Mouse (Mus musculus): ENCODE measurements around the gene Arhgef28.

DNA sequence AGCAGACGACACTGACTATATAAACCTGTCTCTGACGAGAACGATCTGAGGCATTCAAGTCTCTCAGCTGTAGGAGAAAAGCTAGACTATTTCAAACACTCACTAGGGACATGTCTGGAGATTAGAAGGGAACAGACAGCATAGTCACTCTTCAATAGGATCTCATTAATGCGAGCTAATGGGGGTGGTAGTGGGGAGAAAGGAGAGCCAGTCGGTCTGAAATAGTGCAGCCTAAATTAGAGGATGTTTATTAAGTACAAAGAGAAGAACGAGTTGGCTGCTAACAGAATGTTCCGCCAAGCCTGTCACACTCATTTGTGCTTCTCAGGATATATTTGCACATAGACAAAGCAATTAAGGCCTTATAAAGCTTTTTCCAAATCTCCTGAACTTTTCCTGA is 49.6 kb downstream of the Arhgef28 start:
- no peak for TF ChIP-seq POLR2A (IDR thresholded peaks at IDR 0.05; ENCODE audit: low read depth, low read length)
- no peak for TF ChIP-seq CTCF (IDR thresholded peaks at IDR 0.05; ENCODE audit: extremely low read depth, insufficient read depth, insufficient read length, insufficient replicate concordance)
